In the genomic region with DNA sequence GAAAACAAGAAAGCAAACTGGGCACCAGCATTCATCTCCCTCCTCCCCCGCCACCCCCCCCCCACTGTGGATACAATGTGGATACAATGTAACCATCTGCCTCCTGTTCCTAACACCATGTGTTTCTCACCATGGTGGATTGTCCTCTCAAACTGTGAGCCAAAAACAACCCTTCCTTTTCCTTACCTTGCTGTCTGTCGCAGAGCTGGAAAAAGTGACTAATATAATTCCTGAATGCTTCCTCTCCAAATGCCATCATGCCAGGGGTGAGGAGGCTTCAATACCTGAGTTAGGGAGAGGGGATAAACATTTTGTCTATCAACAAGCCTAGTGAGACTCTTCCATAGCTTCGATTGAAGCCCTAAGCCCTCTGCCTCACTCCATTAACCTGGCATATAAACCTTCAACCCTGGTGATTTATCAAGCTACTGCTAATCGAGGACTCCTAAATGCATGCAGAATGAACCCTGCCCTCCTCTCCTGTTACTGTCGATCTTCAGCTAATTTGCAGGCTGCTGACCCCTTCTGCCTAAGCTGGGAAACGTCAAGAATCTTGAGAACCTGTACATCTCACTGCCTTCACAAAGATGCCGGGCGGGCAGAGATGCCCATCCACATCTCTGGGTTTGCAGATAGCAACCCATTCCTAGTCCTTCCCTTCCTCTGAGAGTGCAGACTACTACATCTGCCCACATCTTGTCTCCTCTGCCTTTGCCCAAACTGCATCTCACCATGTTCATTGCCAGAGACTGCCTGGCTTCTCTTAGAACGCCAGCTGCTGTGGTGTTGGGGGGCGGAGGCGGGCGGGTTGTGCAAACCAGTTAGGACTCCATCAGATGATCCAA, we compare ENCODE assay signal across 15 mouse cellular contexts.
DNase-seq lines count a peak whose midpoint lies in the region; ATAC-seq and TF ChIP-seq lines count a peak whose summit lies in the region.
"Had no signal": no experiment of that assay in that cellular context is flagged by ENCODE, and none has a peak within 500 bp of the region (broad histone marks: within the 10 kb centered on the region; RNA-seq: fewer than 3 reads in every experiment).

No protein-coding gene starts in this region.

- no peaks in the 10 kb centered on the region for H3K4me1 ChIP-seq in kidney, postnatal 0 days (replicated peaks; ENCODE audit: insufficient read depth, low read length)

- no peaks in the 10 kb centered on the region for H3K36me3 ChIP-seq in kidney, postnatal 0 days (ENCODE audit: insufficient read depth, low read length)
- H3K36me3 ChIP-seq: embryonic facial prominence, embryonic 13.5 days; forebrain, embryonic 15.5 days; limb, embryonic 10.5 days; liver, embryonic 15.5 days had no signal

- peak; percentile 24; the same call in 1 of the 2 replicates for TF ChIP-seq CTCF in kidney, postnatal 0 days (IDR thresholded peaks at IDR 0.05; ENCODE audit: low read depth)

- no peak overlapping the region for H3K4me2 ChIP-seq in kidney, postnatal 0 days (ENCODE audit: low read length)
- H3K4me2 ChIP-seq: embryonic facial prominence, embryonic 13.5 days; forebrain, embryonic 15.5 days had no signal

- H3K27ac ChIP-seq in kidney, postnatal 0 days: no peak overlapping the region
- H3K27ac ChIP-seq: embryonic facial prominence, embryonic 13.5 days; forebrain, embryonic 15.5 days; limb, embryonic 10.5 days; liver, embryonic 15.5 days had no signal

- intact Hi-C loops in left cerebral cortex, postnatal 36 days (cut with DNase I): no loop called here

- DNase-seq in kidney, postnatal 0 days (ENCODE audit: low spot score): peak; percentile 65
- no peak for DNase-seq in kidney, adult 18-20 months
- peak; percentile 97 for DNase-seq in brain, adult 2 months (ENCODE audit: low read depth, low spot score)
- peak; percentile 74 to 79 for DNase-seq in cerebellum, adult 18-20 months
- peak; percentile 53 to 64 for DNase-seq in left cerebral cortex, postnatal 36 days (ENCODE audit: low spot score in 2 of 2)
- no peak for DNase-seq in Muller cell, postnatal 12 days (ENCODE audit: inconsistent ontology term)
- no peak for DNase-seq in thymus, postnatal 4 days
- DNase-seq: adrenal gland, adult 2 months; heart, postnatal 4 days; kidney, adult 2 months; spleen, adult 18-20 months had no signal

- H3K9ac ChIP-seq in kidney, postnatal 0 days (ENCODE audit: low read depth, low read length): no peak overlapping the region
- H3K9ac ChIP-seq: embryonic facial prominence, embryonic 13.5 days; forebrain, embryonic 15.5 days; liver, embryonic 15.5 days had no signal

- no peak overlapping the region for H3K4me3 ChIP-seq in kidney, postnatal 0 days (replicated peaks; ENCODE audit: low read depth, low read length)
- H3K4me3 ChIP-seq: embryonic facial prominence, embryonic 13.5 days; forebrain, embryonic 15.5 days; limb, embryonic 10.5 days; liver, embryonic 15.5 days had no signal

- no peaks in the 10 kb centered on the region for H3K9me3 ChIP-seq in kidney, postnatal 0 days (replicated peaks; ENCODE audit: low read length)
- H3K9me3 ChIP-seq: embryonic facial prominence, embryonic 13.5 days; forebrain, embryonic 15.5 days; limb, embryonic 10.5 days; liver, embryonic 15.5 days had no signal

- peaks cover 3% of the 10 kb centered on the region; the same call in 1 of the 2 replicates for H3K27me3 ChIP-seq in kidney, postnatal 0 days (ENCODE audit: insufficient read depth, low read length)
- H3K27me3 ChIP-seq: forebrain, embryonic 15.5 days had no signal

- no peak for ATAC-seq in kidney, postnatal 0 days (replicated peaks; ENCODE audit: low FRiP score, low read depth)
- ATAC-seq: forebrain, embryonic 15.5 days had no signal

- WGBS in kidney, postnatal 0 days: 44% methylated on average over 12 of the region's 12 CpGs

Comparison
In these comparisons a context has a peak if more than half of its experiments do, and no peak if none do; other contexts are left out.
1. DNase-seq: peak in kidney, postnatal 0 days (single experiment), brain, adult 2 months (single experiment), cerebellum, adult 18-20 months (2 of 2) and left cerebral cortex, postnatal 36 days (2 of 2); none in kidney, adult 18-20 months (single experiment), Muller cell, postnatal 12 days (single experiment) and thymus, postnatal 4 days (single experiment).